Mouse (Mus musculus): Measurements from ENCODE around the gene Fank1.

Fank1 gene

GRCm38 (mm10) chr7:133891796-133892195 lies 115.1 kb downstream of the Fank1 start:
- DNase-seq (ENCODE audit: low spot score): no peak

- DNase-seq (ENCODE audit: low spot score): no peak
Measured at GRCm38 (mm10) chr7:133899391-133899790, 122.7 kb downstream of the Fank1 start.

- DNase-seq (ENCODE audit: low spot score): no peak
Measured at GRCm38 (mm10) chr7:133908966-133909365, 132.3 kb downstream of the Fank1 start.

GRCm38 (mm10) chr7:133909833-133910375 lies 133.2 kb downstream of the Fank1 start:
- DNase-seq (ENCODE audit: low spot score): no peak

- no peak for DNase-seq (ENCODE audit: low spot score)
Measured at GRCm38 (mm10) chr7:133911881-133912280, 135.2 kb downstream of the Fank1 start.

GRCm38 (mm10) chr7:133916230-133916629 lies 139.6 kb downstream of the Fank1 start:
- no peak for DNase-seq (ENCODE audit: low spot score)

- DNase-seq (ENCODE audit: low spot score): no peak
Measured at GRCm38 (mm10) chr7:133919306-133919705, 142.6 kb downstream of the Fank1 start.

GRCm38 (mm10) chr7:133919918-133920317 lies 143.3 kb downstream of the Fank1 start:
- no peak for DNase-seq (ENCODE audit: low spot score)

- DNase-seq (ENCODE audit: low spot score): no peak
Measured at GRCm38 (mm10) chr7:133920724-133921123, 144.1 kb downstream of the Fank1 start.

GRCm38 (mm10) chr7:133921291-133921690 lies 144.6 kb downstream of the Fank1 start:
- no peak for DNase-seq (ENCODE audit: low spot score)

GRCm38 (mm10) chr7:133923994-133924393 lies 147.3 kb downstream of the Fank1 start:
- no peak for DNase-seq (ENCODE audit: low spot score)

- DNase-seq (ENCODE audit: low spot score): no peak
Measured at GRCm38 (mm10) chr7:133925771-133926170, 149.1 kb downstream of the Fank1 start.

- no peak for DNase-seq (ENCODE audit: low spot score)
Measured at GRCm38 (mm10) chr7:133928981-133929380, 152.3 kb downstream of the Fank1 start.

All from urinary bladder, postnatal 10 days (tissue).